Mouse (Mus musculus) hindlimb bud, embryonic 11.5 days (tissue): ENCODE measurements around the gene Vmn1r195.
"Not testable (repeated sequence)": the region's sequence is repeated elsewhere in the genome, so short reads cannot be mapped to it uniquely, and the experiment has no call there.

ENCODE experiments used
- DNase-seq: peaks from one replicate; pipeline ENCODE4 v3.0.0-alpha.2; 2012; ENCODE audit warnings: low read depth, low spot score; ENCODE audit errors: extremely low spot score

The Vmn1r195 gene

DNA sequence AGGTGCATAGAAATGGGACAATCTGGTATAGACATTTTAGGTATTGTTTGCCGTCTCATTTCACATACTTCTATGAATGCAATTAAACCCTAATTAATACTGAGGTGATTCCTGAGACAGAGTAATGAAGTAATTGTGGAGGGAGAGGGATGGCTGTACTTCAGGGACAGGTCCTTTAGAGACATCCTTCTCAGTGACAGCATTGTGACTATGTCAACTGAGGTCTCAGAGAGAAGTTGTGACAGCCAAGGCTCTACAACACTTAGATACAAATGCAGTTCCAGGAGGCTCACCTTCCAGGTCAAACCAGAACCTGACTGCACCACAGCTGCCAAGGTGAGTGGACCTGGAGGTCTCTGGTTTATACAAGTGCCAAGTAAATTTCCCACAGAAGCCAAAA lies at the start of gene Vmn1r195:
Gene Vmn1r195, plus strand, starts transcription at position 301 of the 400 bp plus-strand sequence.
- not testable (repeated sequence) for DNase-seq

DNA sequence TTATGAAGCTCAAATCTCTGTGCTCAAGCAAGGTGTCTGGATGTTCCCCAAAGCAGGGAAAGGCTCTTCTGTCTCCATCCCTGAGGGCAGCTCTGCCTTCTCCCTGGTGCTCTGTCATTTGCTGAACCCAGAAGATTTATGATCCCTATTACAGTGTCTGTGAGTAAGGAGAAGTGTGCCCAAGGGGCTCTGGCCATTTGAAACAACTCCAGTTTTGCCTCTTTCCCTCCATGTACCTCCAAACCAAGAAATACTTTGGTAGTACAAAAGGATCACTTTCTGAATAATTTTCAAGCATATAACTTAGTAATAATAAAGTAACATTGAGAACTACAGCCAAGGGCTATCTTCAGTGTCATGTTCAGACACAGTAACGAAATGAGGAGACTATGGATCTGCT lies 47.3 kb upstream of the Vmn1r195 start, which contains the start of gene Vmn1r193:
Gene Vmn1r193, minus strand, starts transcription at position 101 of the 400 bp plus-strand sequence.
- not testable (repeated sequence) for DNase-seq

DNA sequence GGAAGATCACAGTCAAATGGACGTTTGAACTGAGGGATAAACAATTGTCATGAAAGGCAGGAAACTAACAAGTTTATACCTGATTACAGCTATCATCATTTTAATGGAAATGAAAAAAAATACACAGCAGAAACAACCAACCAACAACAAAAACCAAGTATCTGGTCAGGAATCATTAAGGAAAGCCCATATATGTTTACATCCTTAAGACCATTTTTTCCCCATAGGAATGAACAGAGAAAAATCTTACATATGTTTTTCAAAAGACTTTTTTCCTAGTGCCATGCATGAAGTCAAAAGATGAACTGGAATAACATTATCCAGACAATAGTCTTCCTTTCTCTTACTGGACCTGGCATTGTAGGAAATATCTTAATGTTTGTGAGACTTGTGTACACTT lies 26.4 kb upstream of the Vmn1r195 start, which contains the start of gene Vmn1r194:
Gene Vmn1r194, plus strand, starts transcription at position 301 of the 400 bp plus-strand sequence.
- DNase-seq, result no peak

DNA sequence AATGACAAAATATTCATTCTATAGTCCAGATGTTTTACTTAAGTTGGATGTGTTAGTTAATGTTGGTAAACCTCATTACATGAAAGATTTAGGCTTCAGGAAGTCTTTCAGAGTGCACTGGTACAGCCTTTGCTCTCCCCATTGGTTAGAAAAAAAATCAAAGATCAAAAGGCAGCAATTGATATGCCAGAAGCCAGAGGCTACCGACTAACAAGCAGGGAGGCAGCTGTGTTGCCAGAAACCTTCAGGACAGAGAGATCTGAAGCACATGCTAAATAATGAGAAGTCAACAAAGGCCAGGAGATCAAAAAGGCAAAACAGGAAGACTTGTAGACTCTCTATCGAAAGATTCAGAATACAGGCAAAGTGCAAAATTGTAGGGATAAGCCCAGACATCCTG lies 1.4 kb downstream of the Vmn1r195 start:
- DNase-seq, result no peak

DNA sequence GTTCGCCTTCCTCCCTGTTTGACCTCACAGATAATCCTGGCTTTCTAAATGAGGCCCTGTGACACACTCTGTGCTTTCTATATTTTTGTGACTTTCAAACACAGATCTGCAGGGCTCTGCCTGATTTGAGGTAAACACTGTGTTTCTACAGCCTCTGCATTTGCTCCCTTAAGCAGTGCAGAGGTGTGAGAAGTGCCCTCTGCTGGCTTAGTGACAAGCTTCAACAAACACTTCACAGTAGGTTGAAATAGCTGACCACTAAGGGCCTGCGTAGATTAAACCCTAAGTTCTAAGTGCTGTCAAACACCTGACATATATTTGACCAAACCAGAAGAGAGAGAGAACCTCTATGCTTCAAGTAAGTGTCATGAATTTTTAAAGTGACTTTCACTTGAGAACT lies 14.3 kb downstream of the Vmn1r195 start:
- DNase-seq, result no peak

DNA sequence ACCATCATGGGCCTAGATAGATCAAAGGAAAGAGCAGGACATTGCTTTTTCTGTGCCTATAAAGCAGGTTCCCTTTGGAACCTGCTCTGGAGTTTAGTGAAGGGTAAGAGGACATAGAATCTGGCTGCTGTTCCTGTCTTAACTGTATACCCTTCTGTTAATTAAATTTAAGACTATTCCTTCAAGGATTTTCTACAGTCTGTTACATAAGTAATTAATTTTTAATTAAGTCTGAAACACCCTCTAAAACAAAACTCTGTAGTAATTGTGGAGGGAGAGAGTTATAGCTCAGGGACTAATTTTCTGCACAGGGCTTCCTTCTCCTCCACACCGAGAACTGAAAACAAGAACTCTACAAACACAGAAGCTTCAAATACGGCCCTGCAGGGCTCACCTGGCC lies 19.3 kb downstream of the Vmn1r195 start, which contains the start of gene Vmn1r196:
Gene Vmn1r196, plus strand, starts transcription at position 301 of the 400 bp plus-strand sequence.
- no peak for DNase-seq

DNA sequence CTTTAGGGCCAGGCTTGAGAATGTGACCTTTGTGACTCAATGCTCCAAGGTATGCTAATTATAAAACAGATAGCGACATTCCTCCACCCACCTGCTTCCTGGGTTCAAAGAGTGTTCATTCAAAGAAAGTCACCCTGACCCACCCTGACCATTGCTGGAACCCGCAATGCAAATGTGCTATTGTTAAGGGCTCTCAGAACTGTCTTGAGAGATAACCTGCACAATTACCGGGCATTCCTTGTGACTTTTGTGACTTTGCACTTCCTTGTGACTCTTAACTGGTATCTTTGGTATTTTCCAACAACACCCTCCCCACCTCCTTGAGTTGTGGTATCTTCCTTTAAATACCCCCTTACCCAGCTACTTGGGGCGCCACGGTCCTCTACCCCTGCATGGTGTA lies 37.8 kb downstream of the Vmn1r195 start:
- not testable (repeated sequence) for DNase-seq

DNA sequence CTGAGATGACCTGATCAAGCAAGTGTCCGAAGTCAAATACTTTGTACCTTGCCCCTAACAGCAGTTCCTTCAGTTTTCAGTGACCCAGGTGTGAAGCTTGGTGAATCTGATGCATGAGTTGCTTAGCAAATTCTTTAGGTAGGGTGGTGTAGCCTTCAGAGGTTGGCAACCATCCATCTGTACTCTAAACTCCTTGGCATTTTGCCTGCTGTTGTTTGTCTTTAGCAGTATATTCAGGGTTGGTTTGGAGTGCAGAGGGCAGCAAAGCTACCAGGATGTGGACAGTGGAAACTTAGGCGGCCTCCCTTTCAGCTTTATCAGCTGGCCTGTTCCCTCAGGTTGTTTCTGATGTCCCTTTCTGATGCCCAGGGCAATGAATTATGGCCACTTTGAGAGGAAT lies 45.0 kb downstream of the Vmn1r195 start:
- no peak for DNase-seq

DNA sequence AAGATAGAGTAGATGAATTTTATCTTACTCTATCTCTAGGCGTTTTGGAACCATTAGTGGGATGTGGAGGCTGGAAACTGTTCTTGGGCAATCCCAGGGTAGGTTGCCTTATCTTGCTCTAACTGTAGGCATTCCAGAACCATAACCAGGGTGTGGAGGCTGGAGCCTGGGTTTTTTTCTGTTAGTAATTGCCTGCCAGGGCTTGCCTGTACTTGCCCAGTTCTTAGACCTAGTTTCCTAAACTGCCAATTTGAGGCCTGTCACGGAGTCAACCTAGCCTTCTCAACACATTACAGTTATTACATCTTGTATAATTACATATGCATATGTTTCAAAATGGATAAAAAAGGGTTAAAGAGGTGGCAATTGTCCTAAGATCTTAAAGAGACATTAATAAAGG lies 47.0 kb downstream of the Vmn1r195 start:
- DNase-seq, result no peak

DNA sequence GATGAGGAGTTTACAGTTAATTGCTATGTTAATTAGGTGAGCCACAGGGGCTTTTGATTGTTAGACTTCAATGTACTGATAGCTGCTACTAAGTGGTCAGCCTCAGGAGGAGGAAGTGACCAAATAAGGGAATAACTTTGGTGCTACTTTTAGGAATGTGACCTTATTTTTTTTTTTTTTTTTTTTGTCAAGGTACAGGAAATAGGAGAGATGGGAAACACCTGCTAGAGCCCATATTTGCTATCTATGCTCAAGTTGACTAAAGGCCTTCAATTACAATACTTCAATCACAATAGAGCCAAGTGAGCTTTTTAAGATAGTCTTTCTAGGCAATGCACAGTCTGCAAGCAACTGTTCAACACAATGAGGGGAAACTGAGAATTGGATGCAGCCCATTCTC lies 49.8 kb downstream of the Vmn1r195 start:
- no peak for DNase-seq

GRCm38 (mm10) chr13:22324289-22324688 lies 54.0 kb downstream of the Vmn1r195 start, which contains the start of gene Vmn1r197:
Gene Vmn1r197 (plus strand): TSS chr13:22324589.
- DNase-seq, result no peak
